Mouse (Mus musculus) Muller cell, postnatal 12 days (primary cell): ENCODE measurements around the gene Nid2.
A peak's percentile ranks its signal among the peaks of the same experiment; 100 is the strongest.

Experiments
- DNase-seq: peaks from one replicate; pipeline ENCODE4 v3.0.0-alpha.2; 2015; ENCODE audit errors: inconsistent ontology term

The Nid2 gene

DNA sequence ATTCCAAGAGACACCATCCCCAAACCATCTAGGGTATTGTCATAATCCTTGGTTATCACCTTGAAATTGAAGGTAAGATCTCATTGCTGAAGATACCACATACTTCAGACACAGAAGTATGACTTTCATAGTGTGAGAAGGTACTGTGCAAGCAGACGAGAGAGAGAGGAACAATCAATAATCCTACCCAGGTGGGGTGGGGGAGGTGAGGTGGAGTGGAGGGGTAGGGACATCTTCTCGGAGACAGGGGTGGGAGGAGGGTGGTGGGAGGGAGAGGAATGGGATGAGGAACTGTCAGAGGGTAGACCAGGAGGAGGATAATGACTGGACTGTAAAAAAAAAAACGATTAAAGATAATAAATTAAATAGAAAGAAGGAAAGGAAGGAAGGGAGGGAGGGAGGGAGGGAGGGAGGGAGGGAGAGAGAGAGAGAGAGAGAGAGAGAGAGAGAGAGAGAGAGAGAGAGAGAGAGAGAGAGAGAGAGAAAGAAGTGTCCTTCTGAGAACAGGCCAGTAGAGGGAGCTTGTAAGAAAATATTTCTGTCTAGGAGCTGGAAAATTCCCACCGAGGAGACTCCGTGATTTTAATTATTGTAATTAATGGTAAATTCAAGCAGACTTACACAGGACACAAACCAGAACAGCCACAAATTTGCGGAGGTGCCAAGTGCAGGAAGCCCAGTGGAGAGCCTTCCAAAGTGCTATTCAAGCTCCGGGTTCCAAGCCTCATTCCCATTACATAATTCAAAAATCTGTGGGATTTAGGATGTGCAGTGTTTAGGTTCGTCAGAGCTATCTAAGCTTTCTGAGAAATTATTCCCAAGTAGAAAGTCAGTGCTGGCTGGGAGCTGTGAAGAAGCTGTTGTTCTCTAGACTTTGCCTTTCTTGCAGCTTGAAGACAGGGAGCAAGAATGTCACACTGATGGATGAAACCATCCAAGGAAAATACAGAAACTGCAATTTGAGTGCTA, 108.0 kb downstream of the Nid2 start:
- DNase-seq: peak; percentile 39

DNA sequence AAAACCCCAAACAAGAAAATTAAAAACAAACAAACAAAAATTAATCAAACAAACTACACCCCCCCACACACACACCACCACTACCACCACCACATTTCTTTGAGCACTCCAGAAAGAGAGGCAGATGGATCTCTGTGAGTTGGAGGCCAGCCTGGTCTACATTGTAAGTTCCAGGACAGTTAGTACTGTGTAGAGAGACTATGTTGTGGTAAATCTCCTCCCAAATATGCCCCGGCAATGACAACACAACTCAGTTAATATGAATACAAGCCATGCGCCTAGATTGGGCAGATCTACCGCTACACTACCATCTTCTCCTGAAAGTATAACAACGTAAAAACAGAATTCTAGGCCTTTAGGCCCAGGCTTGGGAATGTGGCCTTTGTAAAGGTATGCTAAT, 109.2 kb downstream of the Nid2 start:
- DNase-seq: no peak
